In genomic region chr9:52244081-52244480, GRCm38 (mm10) we compare ENCODE assay signal across 15 mouse cellular contexts.
DNase-seq lines count a peak whose midpoint lies in the region; ATAC-seq and TF ChIP-seq lines count a peak whose summit lies in the region.
"Had no signal": no experiment of that assay in that cellular context is flagged by ENCODE, and none has a peak within 500 bp of the region (broad histone marks: within the 10 kb centered on the region; RNA-seq: fewer than 3 reads in every experiment).

No protein-coding gene starts in this region.

- H3K9me3 ChIP-seq in forebrain, embryonic 15.5 days = no peaks in the 10 kb centered on the region
- H3K9me3 ChIP-seq in forebrain, embryonic 13.5 days (replicated peaks) = no peaks in the 10 kb centered on the region
- H3K9me3 ChIP-seq in heart, postnatal 0 days (replicated peaks; ENCODE audit: control insufficient read depth, low read length) = no peaks in the 10 kb centered on the region
- H3K9me3 ChIP-seq in liver, embryonic 11.5 days (ENCODE audit: control insufficient read depth, low read length) = no peaks in the 10 kb centered on the region
- H3K9me3 ChIP-seq: limb, embryonic 12.5 days; megakaryocyte, embryonic 14.5 days had no signal

- 62% methylated on average over 12 of the region's 12 CpGs for WGBS in forebrain, embryonic 15.5 days
- 65% methylated on average over 12 of the region's 12 CpGs for WGBS in forebrain, embryonic 13.5 days
- WGBS in heart, postnatal 0 days = 27% methylated on average over 12 of the region's 12 CpGs
- 31% methylated on average over 12 of the region's 12 CpGs for WGBS in olfactory bulb, adult 2 months
- WGBS in liver, embryonic 11.5 days = 44% methylated on average over 12 of the region's 12 CpGs

- TF ChIP-seq EP300 in heart, postnatal 0 days (IDR thresholded peaks at IDR 0.05; ENCODE audit: low read depth) = no peak

- TF ChIP-seq POLR2A in olfactory bulb, adult 2 months (IDR thresholded peaks at IDR 0.05; ENCODE audit: insufficient read depth, low read depth, low read length) = no peak

- intact Hi-C loops in heart, postnatal 10 days (cut with DNase I) = no loop called here

- H3K27me3 ChIP-seq in forebrain, embryonic 15.5 days = no peaks in the 10 kb centered on the region
- no peaks in the 10 kb centered on the region for H3K27me3 ChIP-seq in forebrain, embryonic 13.5 days
- H3K27me3 ChIP-seq in heart, postnatal 0 days (ENCODE audit: control insufficient read depth, insufficient read depth, low read length) = no peaks in the 10 kb centered on the region
- H3K27me3 ChIP-seq in liver, embryonic 11.5 days (replicated peaks; ENCODE audit: control insufficient read depth, insufficient read depth, low read length) = no peaks in the 10 kb centered on the region
- H3K27me3 ChIP-seq: limb, embryonic 12.5 days; megakaryocyte, embryonic 14.5 days had no signal

- no peak for TF ChIP-seq CTCF in heart, postnatal 0 days (IDR thresholded peaks at IDR 0.05; ENCODE audit: low read depth)
- TF ChIP-seq CTCF in olfactory bulb, adult 2 months (IDR thresholded peaks at IDR 0.05; ENCODE audit: insufficient read depth, low read depth, low read length) = no peak

- DNase-seq in heart, postnatal 0 days (ENCODE audit: low spot score) = peak; percentile 30
- DNase-seq in heart, postnatal 10 days = no peak
- no peak for DNase-seq in cerebellum, adult 11-12 months
- DNase-seq in liver, embryonic 11.5 days (ENCODE audit: low spot score) = no peak
- DNase-seq: kidney, postnatal 4 days; lung, adult 18-20 months; retina, postnatal 1 day; thymus, postnatal 36 days had no signal

- H3K27ac ChIP-seq in forebrain, embryonic 15.5 days (replicated peaks) = peak overlapping the region; percentile 28
- H3K27ac ChIP-seq in forebrain, embryonic 13.5 days = no peak overlapping the region
- H3K27ac ChIP-seq in heart, postnatal 0 days (ENCODE audit: low read depth) = no peak overlapping the region
- peak overlapping the region; percentile 60 for H3K27ac ChIP-seq in olfactory bulb, adult 2 months (ENCODE audit: insufficient read depth, low read depth, low read length)
- H3K27ac ChIP-seq in liver, embryonic 11.5 days (ENCODE audit: low read depth, low read length) = no peak overlapping the region
- H3K27ac ChIP-seq: limb, embryonic 12.5 days had no signal

- no peak overlapping the region for H3K9ac ChIP-seq in forebrain, embryonic 15.5 days (replicated peaks)
- no peak overlapping the region for H3K9ac ChIP-seq in forebrain, embryonic 13.5 days
- H3K9ac ChIP-seq in heart, postnatal 0 days (replicated peaks; ENCODE audit: low read depth, low read length) = no peak overlapping the region
- H3K9ac ChIP-seq in liver, embryonic 11.5 days (ENCODE audit: low read depth, low read length) = no peak overlapping the region
- H3K9ac ChIP-seq: limb, embryonic 12.5 days had no signal

- peak; percentile 32; the same call in 1 of the 2 replicates for ATAC-seq in forebrain, embryonic 15.5 days (replicated peaks)
- no peak for ATAC-seq in forebrain, embryonic 13.5 days
- no peak for ATAC-seq in heart, postnatal 0 days (ENCODE audit: insufficient read depth, low read depth)
- peak; percentile 61 for ATAC-seq in common myeloid progenitor, adult 5-6 weeks (replicated peaks; ENCODE audit: low read depth, poor library complexity, severe bottlenecking)
- no peak for ATAC-seq in liver, embryonic 11.5 days (replicated peaks; ENCODE audit: low FRiP score)
- ATAC-seq: intestine, embryonic 16.5 days had no signal

- no peak overlapping the region for H3K4me3 ChIP-seq in forebrain, embryonic 15.5 days
- no peak overlapping the region for H3K4me3 ChIP-seq in forebrain, embryonic 13.5 days
- no peak overlapping the region for H3K4me3 ChIP-seq in heart, postnatal 0 days (ENCODE audit: low read depth, low read length)
- no peak overlapping the region for H3K4me3 ChIP-seq in olfactory bulb, adult 2 months (ENCODE audit: insufficient read depth, low read depth, low read length)
- H3K4me3 ChIP-seq in liver, embryonic 11.5 days (ENCODE audit: low read depth, low read length) = no peak overlapping the region
- H3K4me3 ChIP-seq: limb, embryonic 12.5 days had no signal

- H3K36me3 ChIP-seq in forebrain, embryonic 15.5 days = no peaks in the 10 kb centered on the region
- H3K36me3 ChIP-seq in forebrain, embryonic 13.5 days (ENCODE audit: poor library complexity, severe bottlenecking) = no peaks in the 10 kb centered on the region
- H3K36me3 ChIP-seq in heart, postnatal 0 days (replicated peaks; ENCODE audit: control insufficient read depth, insufficient read depth, low read length) = no peaks in the 10 kb centered on the region
- H3K36me3 ChIP-seq in liver, embryonic 11.5 days (ENCODE audit: control insufficient read depth, insufficient read depth, low read length) = no peaks in the 10 kb centered on the region
- H3K36me3 ChIP-seq: limb, embryonic 12.5 days had no signal

- H3K4me1 ChIP-seq in forebrain, embryonic 15.5 days = 0 out of 2 replicates have a peak, but pooled peaks cover 4% of the 10 kb centered on the region
- H3K4me1 ChIP-seq in forebrain, embryonic 13.5 days = peaks cover 13% of the 10 kb centered on the region
- 0 out of 2 replicates have a peak, but pooled peaks cover 7% of the 10 kb centered on the region for H3K4me1 ChIP-seq in heart, postnatal 0 days (ENCODE audit: control insufficient read depth, insufficient read depth)
- H3K4me1 ChIP-seq in olfactory bulb, adult 2 months (ENCODE audit: control insufficient read depth, insufficient read depth, low read length) = peaks cover 2% of the 10 kb centered on the region; the same call in 1 of the 2 replicates
- no peaks in the 10 kb centered on the region; the same call in 1 of the 2 replicates for H3K4me1 ChIP-seq in liver, embryonic 11.5 days (replicated peaks; ENCODE audit: control insufficient read depth, insufficient read depth, low read length)
- H3K4me1 ChIP-seq: limb, embryonic 12.5 days had no signal

- no peak overlapping the region for H3K4me2 ChIP-seq in forebrain, embryonic 15.5 days (replicated peaks)
- H3K4me2 ChIP-seq in forebrain, embryonic 13.5 days = no peak overlapping the region
- H3K4me2 ChIP-seq in heart, postnatal 0 days (ENCODE audit: low read depth, low read length) = no peak overlapping the region
- H3K4me2 ChIP-seq in liver, embryonic 11.5 days = no peak overlapping the region
- H3K4me2 ChIP-seq: limb, embryonic 12.5 days had no signal

Comparison
In these comparisons a context has a peak if more than half of its experiments do, and no peak if none do; other contexts are left out.
1. ATAC-seq: peak in forebrain, embryonic 15.5 days (single experiment) and common myeloid progenitor, adult 5-6 weeks (single experiment); none in forebrain, embryonic 13.5 days (single experiment), heart, postnatal 0 days (single experiment) and liver, embryonic 11.5 days (single experiment).
2. H3K27ac ChIP-seq: peak in forebrain, embryonic 15.5 days (single experiment) and olfactory bulb, adult 2 months (single experiment); none in forebrain, embryonic 13.5 days (single experiment), heart, postnatal 0 days (single experiment) and liver, embryonic 11.5 days (single experiment).